24 mouse cellular contexts compared by ENCODE assay signal in genomic region chr8:117810676-117811075, GRCm38 (mm10). TPM values are rescaled to one million over a fixed set of nuclear protein-coding genes. Genes with fewer than 3 reads are reported as not detected.
A peak's percentile ranks its signal among the peaks of the same experiment; 100 is the strongest.
DNase-seq lines count a peak whose midpoint lies in the region; ATAC-seq and TF ChIP-seq lines count a peak whose summit lies in the region.
"Had no signal": no experiment of that assay in that cellular context is flagged by ENCODE, and none has a peak within 500 bp of the region (broad histone marks: within the 10 kb centered on the region; RNA-seq: fewer than 3 reads in every experiment).

No protein-coding gene starts in this region.

- no peaks in the 10 kb centered on the region for H3K36me3 ChIP-seq in liver, embryonic 11.5 days (ENCODE audit: control insufficient read depth, insufficient read depth, low read length)
- no peaks in the 10 kb centered on the region for H3K36me3 ChIP-seq in stomach, embryonic 14.5 days (ENCODE audit: control insufficient read depth, insufficient read depth, low read length)
- no peaks in the 10 kb centered on the region for H3K36me3 ChIP-seq in stomach, postnatal 0 days (ENCODE audit: control insufficient read depth, insufficient read depth, low read length)
- H3K36me3 ChIP-seq: embryonic facial prominence, embryonic 12.5 days; embryonic facial prominence, embryonic 15.5 days; heart, embryonic 12.5 days; heart, embryonic 15.5 days; hindbrain, embryonic 10.5 days; hindbrain, embryonic 13.5 days had no signal

- H3K27me3 ChIP-seq in liver, embryonic 11.5 days (replicated peaks; ENCODE audit: control insufficient read depth, insufficient read depth, low read length), result no peaks in the 10 kb centered on the region
- no peaks in the 10 kb centered on the region for H3K27me3 ChIP-seq in stomach, embryonic 14.5 days (ENCODE audit: control insufficient read depth, insufficient read depth, low read length)
- H3K27me3 ChIP-seq in stomach, postnatal 0 days (ENCODE audit: control insufficient read depth, insufficient read depth, low read length), result no peaks in the 10 kb centered on the region
- H3K27me3 ChIP-seq: embryonic facial prominence, embryonic 12.5 days; embryonic facial prominence, embryonic 15.5 days; heart, embryonic 12.5 days; heart, embryonic 15.5 days; hindbrain, embryonic 13.5 days had no signal

- peak; percentile 33 for DNase-seq in liver
- no peak for DNase-seq in liver, embryonic 11.5 days (ENCODE audit: low spot score)
- no peak for DNase-seq in stomach, postnatal 0 days (ENCODE audit: low spot score)
- DNase-seq in yolk sac, embryonic 10.5 days (ENCODE audit: low spot score), result peak; percentile 78
- no peak for DNase-seq in testis, postnatal 10 days (ENCODE audit: low spot score)
- DNase-seq: adrenal gland, adult 8-10 months; adrenal gland, postnatal 25 days; cerebellum, adult 11-12 months; cerebellum, adult 8-10 months; cerebellum, postnatal 10 days; gastrocnemius, postnatal 25 days; heart, adult 18-20 months; heart, postnatal 10 days; heart, postnatal 36 days had no signal

- ATAC-seq in liver, embryonic 11.5 days (replicated peaks; ENCODE audit: low FRiP score), result no peak; the same call in 1 of the 2 replicates
- ATAC-seq in stomach, embryonic 14.5 days (ENCODE audit: insufficient number of reproducible peaks, insufficient read depth, low FRiP score, low read depth), result 0 out of 2 replicates have a peak, but pooled peaks have one; percentile 10
- no peak for ATAC-seq in stomach, postnatal 0 days (ENCODE audit: low FRiP score, low TSS enrichment)
- ATAC-seq: activated CD4-positive, CD25-positive, alpha-beta regulatory T cell, adult 4 months; forebrain, embryonic 14.5 days; hindbrain, embryonic 16.5 days had no signal

- TF ChIP-seq CTCF in stomach, postnatal 0 days (IDR thresholded peaks at IDR 0.05; ENCODE audit: low read depth), result no peak

- H3K4me2 ChIP-seq in liver, embryonic 11.5 days, result no peak overlapping the region
- no peak overlapping the region for H3K4me2 ChIP-seq in stomach, embryonic 14.5 days (replicated peaks; ENCODE audit: low read depth, low read length)
- no peak overlapping the region for H3K4me2 ChIP-seq in stomach, postnatal 0 days (replicated peaks; ENCODE audit: low read depth)
- H3K4me2 ChIP-seq: embryonic facial prominence, embryonic 12.5 days; embryonic facial prominence, embryonic 15.5 days; heart, embryonic 12.5 days; heart, embryonic 15.5 days; hindbrain, embryonic 13.5 days had no signal

- no peak overlapping the region for H3K27ac ChIP-seq in liver, embryonic 11.5 days (ENCODE audit: low read depth, low read length)
- no peak overlapping the region for H3K27ac ChIP-seq in stomach, embryonic 14.5 days (ENCODE audit: low read length)
- H3K27ac ChIP-seq in stomach, postnatal 0 days (replicated peaks), result no peak overlapping the region
- H3K27ac ChIP-seq: embryonic facial prominence, embryonic 12.5 days; embryonic facial prominence, embryonic 15.5 days; heart, embryonic 15.5 days; hindbrain, embryonic 10.5 days; hindbrain, embryonic 13.5 days had no signal

- H3K4me1 ChIP-seq in liver, embryonic 11.5 days (replicated peaks; ENCODE audit: control insufficient read depth, insufficient read depth, low read length), result no peaks in the 10 kb centered on the region
- H3K4me1 ChIP-seq in stomach, embryonic 14.5 days (ENCODE audit: control insufficient read depth, insufficient read depth, low read length), result no peaks in the 10 kb centered on the region
- no peaks in the 10 kb centered on the region for H3K4me1 ChIP-seq in stomach, postnatal 0 days (replicated peaks; ENCODE audit: control insufficient read depth, insufficient read depth)
- H3K4me1 ChIP-seq: embryonic facial prominence, embryonic 12.5 days; embryonic facial prominence, embryonic 15.5 days; heart, embryonic 12.5 days; heart, embryonic 15.5 days; hindbrain, embryonic 13.5 days had no signal

- no peak for TF ChIP-seq EP300 in stomach, postnatal 0 days (optimal IDR thresholded peaks at IDR 0.05)

- WGBS in liver, embryonic 11.5 days, result 82% methylated on average over 2 of the region's 2 CpGs
- WGBS in stomach, embryonic 14.5 days, result 88% methylated on average over 2 of the region's 2 CpGs
- WGBS in stomach, postnatal 0 days, result 94% methylated on average over 2 of the region's 2 CpGs

- H3K4me3 ChIP-seq in liver, embryonic 11.5 days (ENCODE audit: low read depth, low read length), result no peak overlapping the region
- no peak overlapping the region for H3K4me3 ChIP-seq in stomach, embryonic 14.5 days (ENCODE audit: low read depth, low read length)
- H3K4me3 ChIP-seq in stomach, postnatal 0 days (ENCODE audit: low read depth, low read length), result no peak overlapping the region
- H3K4me3 ChIP-seq: embryonic facial prominence, embryonic 12.5 days; embryonic facial prominence, embryonic 15.5 days; heart, embryonic 12.5 days; heart, embryonic 15.5 days; hindbrain, embryonic 10.5 days; hindbrain, embryonic 13.5 days had no signal

- H3K9ac ChIP-seq in liver, embryonic 11.5 days (ENCODE audit: low read depth, low read length), result no peak overlapping the region
- H3K9ac ChIP-seq in stomach, embryonic 14.5 days (replicated peaks; ENCODE audit: low read depth, low read length), result no peak overlapping the region
- no peak overlapping the region for H3K9ac ChIP-seq in stomach, postnatal 0 days (ENCODE audit: low read length)
- H3K9ac ChIP-seq: embryonic facial prominence, embryonic 12.5 days; embryonic facial prominence, embryonic 15.5 days; heart, embryonic 12.5 days; heart, embryonic 15.5 days; hindbrain, embryonic 13.5 days had no signal

- H3K9me3 ChIP-seq in liver, embryonic 11.5 days (ENCODE audit: control insufficient read depth, low read length), result no peaks in the 10 kb centered on the region
- no peaks in the 10 kb centered on the region for H3K9me3 ChIP-seq in stomach, embryonic 14.5 days (ENCODE audit: control insufficient read depth, low read depth, low read length)
- no peaks in the 10 kb centered on the region for H3K9me3 ChIP-seq in stomach, postnatal 0 days (ENCODE audit: control insufficient read depth, low read length)
- H3K9me3 ChIP-seq: embryonic facial prominence, embryonic 12.5 days; embryonic facial prominence, embryonic 15.5 days; heart, embryonic 12.5 days; heart, embryonic 15.5 days; hindbrain, embryonic 10.5 days; hindbrain, embryonic 13.5 days had no signal

RNA-seq across cellular contexts. Expression of gene Mphosph6, which starts 8.9 kb away (rescaled TPM):
- 83.7 and 89.8 TPM in 2 replicates for polyA plus RNA-seq in liver, embryonic 11.5 days (2014; fragmentation: Nextera tagmentation; extraction: Ambion mirVana)
- 60.1 and 61.4 TPM in 2 replicates for polyA plus RNA-seq in stomach, embryonic 14.5 days (2014; fragmentation: Nextera tagmentation; extraction: Ambion mirVana)
- polyA plus RNA-seq in stomach, postnatal 0 days (2015; fragmentation: Nextera tagmentation; extraction: Ambion mirVana), result 34.6 and 35.0 TPM in 2 replicates

Comparison
In these comparisons a context has a peak if more than half of its experiments do, and no peak if none do; other contexts are left out.
1. DNase-seq: peak in liver (single experiment) and yolk sac, embryonic 10.5 days (single experiment); none in liver, embryonic 11.5 days (single experiment), stomach, postnatal 0 days (single experiment) and testis, postnatal 10 days (single experiment).